Mouse (Mus musculus) G1E (cell line): ENCODE data around the gene Tmem235.

ENCODE experiments used
- CTCF ChIP-seq: IDR thresholded peaks from 2 replicates; pipeline ENCODE4 v1.5.1; 2012; ENCODE audit warnings: low read depth, low read length, inconsistent platforms, mixed read lengths
- GATA1 ChIP-seq: IDR thresholded peaks from 2 replicates; pipeline ENCODE4 v1.6.1; 2012; ENCODE audit warnings: borderline replicate concordance, low read length, inconsistent platforms, mixed read lengths
- GATA2 ChIP-seq: IDR thresholded peaks from 2 replicates; pipeline ENCODE4 v1.6.1; 2012; ENCODE audit warnings: low read depth, low read length, inconsistent platforms, borderline replicate concordance
- POLR2AphosphoS5 ChIP-seq: IDR thresholded peaks from 2 replicates; pipeline ENCODE4 v1.6.1; 2012; ENCODE audit warnings: low read depth, low read length, inconsistent platforms; ENCODE audit not compliant: insufficient replicate concordance
- TAL1 ChIP-seq: conservative IDR thresholded peaks from 2 replicates; pipeline ENCODE4 v1.6.1; 2012; ENCODE audit warnings: low read depth, low read length, inconsistent platforms, mixed read lengths

GRCm38 (mm10) chr11:117871376-117871775 is 10.8 kb downstream of the Tmem235 start:
- TF ChIP-seq GATA1 (no peak), CTCF (no peak), POLR2AphosphoS5 (no peak), TAL1 (no peak), GATA2 (no peak)
